Mouse (Mus musculus): ENCODE data around the gene Gabra1. TPM values are rescaled to one million over a fixed set of nuclear protein-coding genes. Genes with fewer than 3 reads are reported as not detected.

Gene Gabra1
- not detected in 2 replicates for polyA plus RNA-seq (2012)

DNA sequence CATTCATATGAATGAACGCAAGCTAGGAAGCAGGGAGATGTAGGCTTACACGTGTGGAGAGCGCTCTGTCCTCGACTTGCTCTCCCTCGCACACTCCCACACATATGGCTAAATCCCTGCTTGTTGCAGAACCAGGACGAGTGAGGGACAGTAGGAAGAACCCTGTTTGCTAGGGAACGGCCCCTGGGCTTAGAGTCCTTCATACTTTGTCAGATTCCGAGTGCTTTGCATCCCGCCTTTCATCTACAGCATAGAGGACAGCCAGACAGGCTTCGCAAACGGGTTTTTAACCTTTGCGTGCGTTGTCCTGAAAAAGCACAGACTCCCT, at the start of gene Gabra1:
Gene Gabra1, minus strand, starts transcription at position 106 of the 328 bp plus-strand sequence.

Other genes with a start within 250 kb of the Gabra1 start
- not detected in 2 replicates for gene Gabrg2, start 182.1 kb downstream of the Gabra1 start, polyA plus RNA-seq (2012)
- not detected in 2 replicates for gene Gabra6, start 138.1 kb upstream of the Gabra1 start, polyA plus RNA-seq (2012)
- gene Gabrb2, start 236.8 kb upstream of the Gabra1 start, polyA plus RNA-seq (2012): 0.04 TPM in 1 of 2 replicates, not detected in the other